In the genomic region with DNA sequence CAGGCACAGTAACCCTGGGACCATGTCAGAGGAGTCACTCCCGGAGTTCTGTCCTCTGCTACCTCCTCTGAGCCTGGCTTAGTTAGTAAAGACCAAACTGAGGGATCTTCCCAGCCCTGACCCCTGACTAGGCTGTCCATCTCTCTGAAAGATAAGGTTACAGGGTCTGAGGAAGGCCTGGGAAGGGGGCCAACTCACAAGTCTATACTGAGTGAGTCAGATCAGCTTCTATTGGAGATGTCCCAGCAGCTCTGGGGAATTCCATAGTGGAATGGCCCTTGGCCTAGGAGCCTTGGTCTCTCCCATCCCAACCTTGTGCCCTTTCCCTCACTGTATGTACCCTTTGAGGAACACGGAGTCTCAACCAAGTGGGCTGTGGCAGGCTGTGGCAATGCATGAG, we compare ENCODE assay signal across 10 mouse cellular contexts.
A peak's percentile ranks its signal among the peaks of the same experiment; 100 is the strongest.
DNase-seq lines count a peak whose midpoint lies in the region; ATAC-seq and TF ChIP-seq lines count a peak whose summit lies in the region.
"Had no signal": no experiment of that assay in that cellular context is flagged by ENCODE, and none has a peak within 500 bp of the region (broad histone marks: within the 10 kb centered on the region; RNA-seq: fewer than 3 reads in every experiment).

No protein-coding gene starts in this region.

- H3K4me3 ChIP-seq in left cerebral cortex, adult 2 months: no peak overlapping the region
- no peak overlapping the region for H3K4me3 ChIP-seq in midbrain, embryonic 15.5 days

- no peaks in the 10 kb centered on the region for H3K36me3 ChIP-seq in midbrain, embryonic 15.5 days (replicated peaks)

- no peak overlapping the region for H3K4me2 ChIP-seq in midbrain, embryonic 15.5 days
- H3K4me2 ChIP-seq: liver, embryonic 11.5 days had no signal

- peak; percentile 64 for DNase-seq in gastrocnemius, adult 18-20 months (ENCODE audit: low spot score)
- DNase-seq in gastrocnemius, postnatal 36 days: no peak
- DNase-seq in left cerebral cortex, adult 2 months (ENCODE audit: extremely low spot score in 1 of 2, low spot score in 2 of 2): no peak
- DNase-seq in left cerebral cortex, postnatal 10 days (ENCODE audit: extremely low spot score in 1 of 2, low spot score in 2 of 2): no peak
- peak; percentile 84 to 86 for DNase-seq in adrenal gland, postnatal 36 days
- no peak for DNase-seq in thymus, postnatal 10 days (ENCODE audit: low spot score in 2 of 2)
- DNase-seq in retina, embryonic 14.5 days (ENCODE audit: low spot score): no peak
- DNase-seq: layer of hippocampus, adult 9-11 months had no signal

- no peaks in the 10 kb centered on the region for H3K27me3 ChIP-seq in midbrain, embryonic 15.5 days (replicated peaks)

- no peak for ATAC-seq in midbrain, embryonic 15.5 days (replicated peaks)

- intact Hi-C loops in gastrocnemius, postnatal 36 days (cut with DNase I): no loop called here
- intact Hi-C loops in left cerebral cortex, adult 2 months (cut with DNase I): no loop called here
- intact Hi-C loops in left cerebral cortex, postnatal 10 days (cut with DNase I): no loop called here

- H3K4me1 ChIP-seq in midbrain, embryonic 15.5 days: peaks cover 29% of the 10 kb centered on the region

- H3K27ac ChIP-seq in left cerebral cortex, adult 2 months: peak overlapping the region; percentile 7; the same call in 1 of the 2 replicates
- H3K27ac ChIP-seq in midbrain, embryonic 15.5 days: peak overlapping the region; percentile 63

- TF ChIP-seq CTCF in left cerebral cortex, adult 2 months (IDR thresholded peaks at IDR 0.05): no peak

- no peaks in the 10 kb centered on the region for H3K9me3 ChIP-seq in midbrain, embryonic 15.5 days

- H3K9ac ChIP-seq in midbrain, embryonic 15.5 days: no peak overlapping the region

- 83% methylated on average over 2 of the region's 2 CpGs for WGBS in midbrain, embryonic 15.5 days

Comparison
In these comparisons a context has a peak if more than half of its experiments do, and no peak if none do; other contexts are left out.
1. DNase-seq: peak in gastrocnemius, adult 18-20 months (single experiment) and adrenal gland, postnatal 36 days (2 of 2); none in gastrocnemius, postnatal 36 days (0 of 2), left cerebral cortex, adult 2 months (0 of 2), left cerebral cortex, postnatal 10 days (0 of 2), thymus, postnatal 10 days (0 of 2) and retina, embryonic 14.5 days (single experiment).